Mouse (Mus musculus) ovary, adult 10 weeks (tissue): ENCODE measurements around the gene Cartpt. TPM values are rescaled to one million over a fixed set of nuclear protein-coding genes. Genes with fewer than 3 reads are reported as not detected.

Source experiments
- polyA plus RNA-seq: library from polyadenylated mRNA; stranded (reverse); fragments of 350-450 nt; fragmentation: Illumina TruSeq; extraction: RNeasy Lipid Tissue Mini Kit (QIAGEN cat#74804); gene quantifications from one replicate; pipeline ENCODE4 v1.2.3, GENCODE M21; 2014

The Cartpt gene
- not detected for polyA plus RNA-seq

DNA sequence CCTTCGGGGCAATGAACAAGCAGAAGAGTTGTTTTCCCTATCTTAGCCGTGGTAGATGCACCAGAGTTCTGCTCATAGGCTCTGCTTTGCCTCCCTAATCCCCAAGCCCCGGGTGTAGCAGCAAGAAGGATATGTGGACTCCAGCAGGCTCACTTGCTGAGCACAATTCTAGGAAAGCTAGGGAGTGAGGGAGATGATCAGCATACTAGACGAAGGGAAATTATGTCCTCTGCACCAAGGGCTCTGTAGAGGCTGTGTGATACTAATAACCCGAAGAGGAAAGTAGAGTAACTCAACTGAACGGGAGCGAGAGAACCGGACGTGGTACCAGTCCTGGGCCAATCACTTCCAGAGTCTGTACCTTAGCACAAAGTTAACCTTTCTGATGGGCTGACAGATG, at the start of gene Cartpt:
Gene Cartpt (minus strand): TSS at position 127 of the 400 bp plus-strand sequence.

Other genes starting within 250 kb of the Cartpt start
- gene Mccc2, start 114.5 kb upstream of the Cartpt start, polyA plus RNA-seq = 60.0 TPM
- gene Bdp1, start 203.0 kb upstream of the Cartpt start, polyA plus RNA-seq = 60.2 TPM
- gene Serf1, start 206.9 kb upstream of the Cartpt start, polyA plus RNA-seq = 335 TPM
- gene Smn1, start 223.8 kb upstream of the Cartpt start, polyA plus RNA-seq = 109 TPM